Mouse (Mus musculus): Measurements from ENCODE around the gene Phf13. TPM values are rescaled to one million over a fixed set of nuclear protein-coding genes. Genes with fewer than 3 reads are reported as not detected.

Phf13 gene
- polyA plus RNA-seq, 1 experiment = 5.5 TPM

- 69% methylated on average over 3 of the region's 3 CpGs for WGBS
- no peak for DNase-seq
- no peaks in the 10 kb centered on the region for H3K4me1 ChIP-seq (ENCODE audit: control insufficient read depth, insufficient read depth, low read length)
- H3K36me3 ChIP-seq (ENCODE audit: control insufficient read depth, insufficient read depth, low read length) = no peaks in the 10 kb centered on the region
- no peak overlapping the region for H3K27ac ChIP-seq (ENCODE audit: insufficient read depth, low read depth, low read length)
- no peak overlapping the region for H3K4me3 ChIP-seq (ENCODE audit: insufficient read depth, low read depth, low read length)
- H3K27me3 ChIP-seq (replicated peaks; ENCODE audit: control insufficient read depth, insufficient read depth, low read length) = no peaks in the 10 kb centered on the region
- no peak for TF ChIP-seq POLR2A (IDR thresholded peaks at IDR 0.05; ENCODE audit: low read depth, low read length)
- no peak for TF ChIP-seq CTCF (conservative IDR thresholded peaks at IDR 0.05; ENCODE audit: insufficient read depth, insufficient read length, low read depth, low read length)
Measured at GRCm38 (mm10) chr4:151962817-151963216, 33.2 kb downstream of the Phf13 start.

- no peak overlapping the region for H3K27ac ChIP-seq (ENCODE audit: insufficient read depth, low read depth, low read length)
- no peaks in the 10 kb centered on the region for H3K4me1 ChIP-seq (ENCODE audit: control insufficient read depth, insufficient read depth, low read length)
- DNase-seq = no peak
- no peaks in the 10 kb centered on the region for H3K27me3 ChIP-seq (replicated peaks; ENCODE audit: control insufficient read depth, insufficient read depth, low read length)
- H3K36me3 ChIP-seq (ENCODE audit: control insufficient read depth, insufficient read depth, low read length) = no peaks in the 10 kb centered on the region
- no peak overlapping the region for H3K4me3 ChIP-seq (ENCODE audit: insufficient read depth, low read depth, low read length)
- WGBS = 86% methylated on average over 3 of the region's 3 CpGs
- no peak for TF ChIP-seq CTCF (conservative IDR thresholded peaks at IDR 0.05; ENCODE audit: insufficient read depth, insufficient read length, low read depth, low read length)
- TF ChIP-seq POLR2A (IDR thresholded peaks at IDR 0.05; ENCODE audit: low read depth, low read length) = no peak
Measured at GRCm38 (mm10) chr4:151960513-151960854, 35.6 kb downstream of the Phf13 start.

GRCm38 (mm10) chr4:151959849-151960512 is 36.1 kb downstream of the Phf13 start:
- Histone ChIP-seq H3K36me3 (ENCODE audit: control insufficient read depth, insufficient read depth, low read length) (no peaks in the 10 kb centered on the region), H3K27ac (ENCODE audit: insufficient read depth, low read depth, low read length) (no peak overlapping the region), H3K27me3 (replicated peaks; ENCODE audit: control insufficient read depth, insufficient read depth, low read length) (no peaks in the 10 kb centered on the region), H3K4me3 (ENCODE audit: insufficient read depth, low read depth, low read length) (no peak overlapping the region), H3K4me1 (ENCODE audit: control insufficient read depth, insufficient read depth, low read length) (no peaks in the 10 kb centered on the region)
- TF ChIP-seq POLR2A (IDR thresholded peaks at IDR 0.05; ENCODE audit: low read depth, low read length) (no peak), CTCF (conservative IDR thresholded peaks at IDR 0.05; ENCODE audit: insufficient read depth, insufficient read length, low read depth, low read length) (no peak)
- 88% methylated on average over 11 of the region's 11 CpGs for WGBS
- DNase-seq = no peak

- Histone ChIP-seq H3K4me3 (ENCODE audit: insufficient read depth, low read depth, low read length) (no peak overlapping the region), H3K4me1 (ENCODE audit: control insufficient read depth, insufficient read depth, low read length) (no peaks in the 10 kb centered on the region), H3K27me3 (replicated peaks; ENCODE audit: control insufficient read depth, insufficient read depth, low read length) (no peaks in the 10 kb centered on the region), H3K36me3 (ENCODE audit: control insufficient read depth, insufficient read depth, low read length) (no peaks in the 10 kb centered on the region), H3K27ac (ENCODE audit: insufficient read depth, low read depth, low read length) (no peak overlapping the region)
- no peak for DNase-seq
- 69% methylated on average over 9 of the region's 9 CpGs for WGBS
- TF ChIP-seq POLR2A (IDR thresholded peaks at IDR 0.05; ENCODE audit: low read depth, low read length) (no peak), CTCF (conservative IDR thresholded peaks at IDR 0.05; ENCODE audit: insufficient read depth, insufficient read length, low read depth, low read length) (no peak)
Measured at GRCm38 (mm10) chr4:151957584-151958315, 38.3 kb downstream of the Phf13 start.

- H3K36me3 ChIP-seq (ENCODE audit: control insufficient read depth, insufficient read depth, low read length) = no peaks in the 10 kb centered on the region
Measured at GRCm38 (mm10) chr4:151955791-151956190, 40.3 kb downstream of the Phf13 start.

GRCm38 (mm10) chr4:151953209-151953608 is 42.8 kb downstream of the Phf13 start:
- H3K27ac ChIP-seq (ENCODE audit: insufficient read depth, low read depth, low read length) = no peak overlapping the region
- TF ChIP-seq POLR2A (IDR thresholded peaks at IDR 0.05; ENCODE audit: low read depth, low read length) (no peak), CTCF (conservative IDR thresholded peaks at IDR 0.05; ENCODE audit: insufficient read depth, insufficient read length, low read depth, low read length) (no peak)
- no peaks in the 10 kb centered on the region for H3K4me1 ChIP-seq (ENCODE audit: control insufficient read depth, insufficient read depth, low read length)
- H3K27me3 ChIP-seq (replicated peaks; ENCODE audit: control insufficient read depth, insufficient read depth, low read length) = no peaks in the 10 kb centered on the region
- no peak overlapping the region for H3K4me3 ChIP-seq (ENCODE audit: insufficient read depth, low read depth, low read length)
- 67% methylated on average over 6 of the region's 6 CpGs for WGBS
- no peak for DNase-seq
- H3K36me3 ChIP-seq (ENCODE audit: control insufficient read depth, insufficient read depth, low read length) = no peaks in the 10 kb centered on the region

More at GRCm38 (mm10) chr4:151955791-151956190, 40.3 kb downstream of the Phf13 start:
- WGBS = 96% methylated on average over 1 of the region's 1 CpGs
- H3K27ac ChIP-seq (ENCODE audit: insufficient read depth, low read depth, low read length) = no peak overlapping the region
- no peaks in the 10 kb centered on the region for H3K27me3 ChIP-seq (replicated peaks; ENCODE audit: control insufficient read depth, insufficient read depth, low read length)
- no peak overlapping the region for H3K4me3 ChIP-seq (ENCODE audit: insufficient read depth, low read depth, low read length)
- TF ChIP-seq CTCF (conservative IDR thresholded peaks at IDR 0.05; ENCODE audit: insufficient read depth, insufficient read length, low read depth, low read length) = no peak
- TF ChIP-seq POLR2A (IDR thresholded peaks at IDR 0.05; ENCODE audit: low read depth, low read length) = no peak
- DNase-seq = no peak
- H3K4me1 ChIP-seq (ENCODE audit: control insufficient read depth, insufficient read depth, low read length) = no peaks in the 10 kb centered on the region
